Mouse (Mus musculus) embryonic facial prominence, embryonic 11.5 days (tissue): Measurements from ENCODE around the gene Aloxe3. TPM values are rescaled to one million over a fixed set of nuclear protein-coding genes. Genes with fewer than 3 reads are reported as not detected.
A peak's percentile ranks its signal among the peaks of the same experiment; 100 is the strongest.
"Not testable (repeated sequence)": the region's sequence is repeated elsewhere in the genome, so short reads cannot be mapped to it uniquely, and the experiment has no call there.

ENCODE experiments used
- ATAC-seq: fragments of 200-750 bp; cut with Nextera tagmentation; replicated peaks from 2 replicates; pipeline ENCODE4 v1.8.0; 2017; ENCODE audit warnings: low read depth; ENCODE audit not compliant: insufficient number of reproducible peaks, low FRiP score, low TSS enrichment
- DNase-seq: peaks from one replicate; pipeline ENCODE4 v3.0.0-alpha.2; 2015; ENCODE audit warnings: low spot score
- H3K27ac ChIP-seq: fragments of 300-500 bp; sonication (generic); replicated peaks from 2 replicates; pipeline ENCODE4 v1.5.1; 2014; ENCODE audit warnings: mild to moderate bottlenecking, low read depth, low read length, control low read depth
- H3K27me3 ChIP-seq: fragments of 300-500 bp; sonication (generic); 2 replicates; pipeline ENCODE4 v1.6.1; 2014; ENCODE audit warnings: mild to moderate bottlenecking, low read length, moderate library complexity, mixed read lengths; ENCODE audit not compliant: control insufficient read depth, insufficient read depth
- H3K36me3 ChIP-seq: fragments of 300-500 bp; sonication (generic); replicated peaks from 2 replicates; pipeline ENCODE4 v1.6.1; 2014; ENCODE audit warnings: low read depth, mild to moderate bottlenecking, low read length, moderate library complexity, mixed read lengths; ENCODE audit not compliant: control insufficient read depth, insufficient read depth
- H3K4me1 ChIP-seq: fragments of 300-500 bp; sonication (generic); 2 replicates; pipeline ENCODE4 v1.6.1; 2014; ENCODE audit warnings: low read length, mixed read lengths; ENCODE audit not compliant: control insufficient read depth, insufficient read depth
- H3K4me2 ChIP-seq: fragments of 300-500 bp; sonication (generic); 2 replicates; pipeline ENCODE4 v1.6.1; 2014; ENCODE audit warnings: low read depth, mild to moderate bottlenecking, control low read depth, low read length, moderate library complexity
- H3K4me3 ChIP-seq: fragments of 300-500 bp; sonication (generic); 2 replicates; pipeline ENCODE4 v1.5.1; 2014; ENCODE audit warnings: low read depth, low read length, control low read depth
- H3K9ac ChIP-seq: fragments of 300-500 bp; sonication (generic); replicated peaks from 2 replicates; pipeline ENCODE4 v1.6.1; 2014; ENCODE audit warnings: mild to moderate bottlenecking, control low read depth, low read length
- H3K9me3 ChIP-seq: fragments of 300-500 bp; sonication (generic); replicated peaks from 2 replicates; pipeline ENCODE4 v1.6.1; 2016; ENCODE audit warnings: mild to moderate bottlenecking, low read length, inconsistent platforms, mixed read lengths; ENCODE audit not compliant: control insufficient read depth
- WGBS: fragments of 180-500 bp; shearing (Covaris S2); extraction: QIAGEN DNeasy Blood & Tissue Kit; methylation state at CpG from one replicate; pipeline ENCODE4 v1.1.7; 2014; 5-methylcytosine and 5-hydroxymethylcytosine counted together
- polyA plus RNA-seq: library from polyadenylated mRNA; unstranded; fragments of >200 nt; fragmentation: Nextera tagmentation; extraction: Ambion mirVana; gene quantifications from 2 replicates; pipeline ENCODE4 v1.2.1, GENCODE M21; 2014

Aloxe3 gene
- polyA plus RNA-seq, 1 experiment from 2014 or later, result 0.25 TPM

GRCm38 (mm10) chr11:69090367-69090766 lies 35.3 kb upstream of the Aloxe3 start:
- Histone ChIP-seq H3K4me1 (no peaks in the 10 kb centered on the region), H3K9me3 (no peaks in the 10 kb centered on the region), H3K27ac (no peak overlapping the region), H3K4me3 (no peak overlapping the region), H3K36me3 (no peaks in the 10 kb centered on the region), H3K27me3 (no peaks in the 10 kb centered on the region), H3K4me2 (no peak overlapping the region), H3K9ac (no peak overlapping the region)
- no peak for ATAC-seq
- DNase-seq, result no peak
- WGBS, result 70% methylated on average over 6 of the region's 6 CpGs

- Histone ChIP-seq H3K27me3 (no peaks in the 10 kb centered on the region), H3K36me3 (no peaks in the 10 kb centered on the region), H3K4me2 (peak overlapping the region; percentile 2; the same call in 1 of the 2 replicates), H3K4me3 (no peak overlapping the region), H3K4me1 (peaks cover 3% of the 10 kb centered on the region; the same call in 1 of the 2 replicates), H3K9ac (no peak overlapping the region; the same call in 1 of the 2 replicates), H3K9me3 (no peaks in the 10 kb centered on the region), H3K27ac (no peak overlapping the region)
- WGBS, result 62% methylated on average over 7 of the region's 7 CpGs
- ATAC-seq (no peak), DNase-seq (no peak)
Observed at GRCm38 (mm10) chr11:69091566-69092385, 33.9 kb upstream of the Aloxe3 start.

GRCm38 (mm10) chr11:69092386-69092751 lies 33.3 kb upstream of the Aloxe3 start:
- DNase-seq, result peak; percentile 84
- no peaks in the 10 kb centered on the region for H3K36me3 ChIP-seq
- no peak for ATAC-seq
- 3% methylated on average over 3 of the region's 3 CpGs for WGBS
- H3K4me3 ChIP-seq, result no peak overlapping the region
- H3K9ac ChIP-seq, result no peak overlapping the region
- no peak overlapping the region for H3K27ac ChIP-seq
- H3K27me3 ChIP-seq, result no peaks in the 10 kb centered on the region
- H3K4me1 ChIP-seq, result peaks cover 3% of the 10 kb centered on the region; the same call in 1 of the 2 replicates
- H3K9me3 ChIP-seq, result no peaks in the 10 kb centered on the region
- H3K4me2 ChIP-seq, result no peak overlapping the region

GRCm38 (mm10) chr11:69092871-69093270 lies 32.8 kb upstream of the Aloxe3 start:
- DNase-seq (no peak), ATAC-seq (no peak)
- Histone ChIP-seq H3K27ac (no peak overlapping the region), H3K27me3 (no peaks in the 10 kb centered on the region), H3K4me2 (no peak overlapping the region), H3K4me3 (no peak overlapping the region), H3K4me1 (peaks cover 8% of the 10 kb centered on the region), H3K9ac (no peak overlapping the region), H3K36me3 (no peaks in the 10 kb centered on the region), H3K9me3 (no peaks in the 10 kb centered on the region)
- WGBS, result 92% methylated on average over 4 of the region's 4 CpGs

- not testable (repeated sequence) for H3K27me3 ChIP-seq, H3K4me2 ChIP-seq, DNase-seq, H3K4me3 ChIP-seq, H3K9ac ChIP-seq, H3K36me3 ChIP-seq, H3K9me3 ChIP-seq, ATAC-seq, H3K27ac ChIP-seq
- H3K4me1 ChIP-seq, result peaks cover 14% of the 10 kb centered on the region
- 88% methylated on average over 7 of the region's 7 CpGs for WGBS
Observed at GRCm38 (mm10) chr11:69093856-69094255, 31.8 kb upstream of the Aloxe3 start.

GRCm38 (mm10) chr11:69094697-69095429 lies 30.8 kb upstream of the Aloxe3 start, which contains the start of gene Per1:
Per1 (plus strand) TSS chr11:69095217.
- Histone ChIP-seq H3K27ac (no peak within 1 kb of the TSS), H3K9me3 (no peaks in the 10 kb centered on the region), H3K9ac (peak within 1 kb of the TSS; percentile 62), H3K27me3 (no peaks in the 10 kb centered on the region), H3K36me3 (no peaks in the 10 kb centered on the region), H3K4me1 (peaks cover 14% of the 10 kb centered on the region), H3K4me3 (peak within 1 kb of the TSS; percentile 50), H3K4me2 (peak within 1 kb of the TSS; percentile 91)
- DNase-seq (peak; percentile 99), ATAC-seq (peak; percentile 93)
- WGBS, result under 1% methylated on average over 37 of the region's 37 CpGs

- Histone ChIP-seq H3K4me2 (peak overlapping the region; percentile 91), H3K9ac (peak overlapping the region; percentile 62), H3K9me3 (no peaks in the 10 kb centered on the region), H3K27ac (no peak overlapping the region), H3K36me3 (no peaks in the 10 kb centered on the region), H3K27me3 (no peaks in the 10 kb centered on the region), H3K4me3 (peak overlapping the region; percentile 50), H3K4me1 (peaks cover 19% of the 10 kb centered on the region)
- ATAC-seq (no peak), DNase-seq (no peak)
- 2% methylated on average over 27 of the region's 27 CpGs for WGBS
Observed at GRCm38 (mm10) chr11:69095511-69096231, 30.0 kb upstream of the Aloxe3 start.
